Mouse (Mus musculus): ENCODE results near the gene Ahnak2. TPM values are rescaled to one million over a fixed set of nuclear protein-coding genes. Genes with fewer than 3 reads are reported as not detected.

Ahnak2 gene
- polyA plus RNA-seq, 1 experiment from 2014 or later = 1.8 TPM

DNA sequence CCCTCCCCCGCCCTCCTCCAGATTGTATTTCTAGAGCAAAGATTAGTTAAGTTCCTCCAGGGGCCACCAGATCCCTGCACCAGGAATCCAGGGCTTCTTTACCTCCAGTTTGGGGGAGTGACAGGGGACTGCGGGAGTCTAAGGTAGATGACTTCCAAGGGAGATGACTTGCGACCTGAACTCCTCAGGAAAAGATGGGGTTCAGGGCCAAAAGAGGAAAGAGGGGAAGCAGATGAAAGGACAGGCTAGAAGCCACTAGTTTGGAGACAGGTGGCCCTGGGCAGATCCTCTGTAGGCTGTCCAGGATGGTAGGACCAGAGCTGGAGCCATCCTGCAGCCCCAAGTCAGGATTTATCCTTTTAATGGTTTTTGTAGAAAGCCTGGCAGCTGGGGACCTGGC lies 460 bp upstream of the Ahnak2 start:
- Histone ChIP-seq H3K9ac (no peak overlapping the region), H3K4me1 (peaks cover 45% of the 10 kb centered on the region), H3K27me3 (peaks cover 52% of the 10 kb centered on the region), H3K36me3 (no peaks in the 10 kb centered on the region), H3K9me3 (replicated peaks) (no peaks in the 10 kb centered on the region), H3K4me3 (replicated peaks) (no peak overlapping the region), H3K4me2 (peak overlapping the region; percentile 100), H3K27ac (no peak overlapping the region)
- WGBS = 9% methylated on average over 3 of the region's 3 CpGs
- no peak for ATAC-seq (replicated peaks; ENCODE audit: low FRiP score)

DNA sequence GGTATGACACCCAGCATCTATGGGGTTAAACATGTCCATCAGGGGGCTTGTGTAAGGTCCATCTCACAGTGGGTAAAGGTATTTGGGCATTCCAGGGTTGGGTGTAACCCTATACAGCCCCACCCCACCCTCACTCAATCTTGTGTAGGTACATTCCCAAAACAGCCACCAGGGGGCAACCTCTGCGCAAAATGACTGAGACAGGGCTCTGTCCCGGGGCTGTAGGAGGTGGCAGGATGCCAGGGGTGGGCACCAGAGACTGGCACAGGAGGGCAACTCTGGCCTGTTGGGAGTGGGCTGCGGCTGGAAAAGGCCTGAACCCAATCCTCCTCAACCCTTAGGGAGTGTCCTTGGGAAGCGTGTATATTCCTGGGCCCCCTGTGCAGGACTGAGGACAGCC lies 2.0 kb downstream of the Ahnak2 start:
- Histone ChIP-seq H3K9me3 (replicated peaks) (no peaks in the 10 kb centered on the region), H3K4me3 (replicated peaks) (no peak overlapping the region), H3K27ac (no peak overlapping the region), H3K4me2 (no peak overlapping the region), H3K36me3 (no peaks in the 10 kb centered on the region), H3K27me3 (peaks cover 54% of the 10 kb centered on the region), H3K9ac (no peak overlapping the region), H3K4me1 (peaks cover 61% of the 10 kb centered on the region)
- WGBS = 5% methylated on average over 4 of the region's 4 CpGs
- peak; percentile 31; the same call in 1 of the 2 replicates for ATAC-seq (replicated peaks; ENCODE audit: low FRiP score)

DNA sequence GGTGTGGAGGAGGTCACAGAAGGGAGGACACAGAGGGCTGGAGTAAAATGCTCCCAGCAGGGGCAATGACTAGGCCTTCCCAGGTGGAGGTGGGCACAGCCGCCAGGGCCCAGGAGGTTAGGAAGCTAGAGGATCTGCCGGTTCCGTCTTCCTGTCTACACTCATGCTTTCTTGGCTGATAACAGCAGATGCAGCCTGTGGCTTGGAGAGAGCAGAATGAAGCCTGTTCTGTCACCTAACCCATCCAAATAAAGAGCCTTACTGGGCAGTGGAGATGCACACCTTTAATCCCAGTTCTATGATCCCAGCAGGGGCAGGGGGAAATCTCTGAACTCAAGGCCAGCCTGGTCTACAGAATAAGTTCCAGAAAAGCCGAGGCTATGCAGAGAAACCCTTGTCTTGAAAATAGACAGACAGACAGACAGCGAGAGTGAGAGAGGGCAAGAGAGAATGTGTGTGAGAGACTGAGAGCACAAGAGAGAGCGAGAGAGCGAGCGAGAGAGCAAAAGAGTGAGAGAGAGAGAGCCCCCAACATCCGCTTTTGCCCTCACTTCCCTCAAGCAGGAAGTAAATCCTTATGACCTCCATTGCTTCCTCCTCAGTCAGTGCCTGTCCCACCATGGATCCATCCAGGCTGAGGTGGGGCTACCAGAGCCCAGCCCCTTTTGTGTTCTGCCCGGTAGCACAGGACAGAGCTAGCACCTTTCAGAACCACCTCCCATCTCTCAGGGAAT lies 3.1 kb downstream of the Ahnak2 start:
- Histone ChIP-seq H3K27me3 (peaks cover 46% of the 10 kb centered on the region), H3K4me2 (no peak overlapping the region), H3K36me3 (no peaks in the 10 kb centered on the region), H3K4me3 (replicated peaks) (no peak overlapping the region), H3K9ac (no peak overlapping the region), H3K9me3 (replicated peaks) (no peaks in the 10 kb centered on the region), H3K4me1 (peaks cover 67% of the 10 kb centered on the region), H3K27ac (no peak overlapping the region)
- WGBS = 85% methylated on average over 10 of the region's 10 CpGs
- ATAC-seq (replicated peaks; ENCODE audit: low FRiP score) = no peak

DNA sequence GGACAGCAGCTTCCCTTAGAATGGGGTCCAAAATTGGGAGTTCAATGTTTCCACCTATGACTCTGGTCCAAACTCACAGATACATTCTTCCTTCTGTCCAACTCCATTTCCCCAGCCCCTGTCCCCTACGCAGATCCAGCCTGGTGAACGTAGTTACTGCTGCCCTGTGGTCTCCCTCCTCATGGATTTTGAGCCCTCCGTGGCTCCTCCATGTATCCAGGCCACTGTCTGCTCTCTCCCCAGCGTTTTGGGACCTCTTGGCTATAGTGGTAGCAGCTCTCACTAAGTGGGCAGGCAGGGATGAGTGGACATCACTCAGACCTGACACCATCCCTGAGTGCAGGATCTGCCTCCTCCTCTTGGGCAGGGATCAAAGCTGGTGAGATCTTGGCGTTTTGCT lies 3.7 kb downstream of the Ahnak2 start:
- Histone ChIP-seq H3K36me3 (no peaks in the 10 kb centered on the region), H3K9me3 (replicated peaks) (no peaks in the 10 kb centered on the region), H3K4me3 (replicated peaks) (no peak overlapping the region), H3K4me2 (no peak overlapping the region), H3K4me1 (peaks cover 71% of the 10 kb centered on the region), H3K27me3 (peaks cover 41% of the 10 kb centered on the region), H3K9ac (no peak overlapping the region), H3K27ac (no peak overlapping the region)
- WGBS = 75% methylated on average over 5 of the region's 5 CpGs
- no peak for ATAC-seq (replicated peaks; ENCODE audit: low FRiP score)

DNA sequence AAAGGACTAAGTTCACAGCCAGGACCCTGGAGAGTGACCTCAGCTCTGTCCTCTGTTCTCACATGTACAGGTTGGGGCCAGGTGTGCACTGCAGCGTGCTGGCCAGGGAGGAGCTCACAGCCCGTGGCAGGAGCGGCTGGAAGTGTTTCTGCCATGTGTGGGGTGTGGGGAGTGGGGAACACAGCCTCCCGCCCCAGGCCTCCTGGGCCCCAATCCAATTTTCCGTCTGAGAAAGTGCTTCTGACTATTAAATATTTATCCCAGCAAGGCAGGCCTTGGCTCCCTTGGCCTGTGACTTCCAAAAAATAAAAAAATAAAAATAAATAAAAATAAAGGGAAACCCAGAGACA lies 4.2 kb downstream of the Ahnak2 start:
- peaks cover 73% of the 10 kb centered on the region for H3K4me1 ChIP-seq
- 22% methylated on average over 5 of the region's 5 CpGs for WGBS
- no peak overlapping the region for H3K27ac ChIP-seq
- H3K36me3 ChIP-seq = no peaks in the 10 kb centered on the region
- no peak for ATAC-seq (replicated peaks; ENCODE audit: low FRiP score)
- H3K9ac ChIP-seq = no peak overlapping the region
- no peak overlapping the region for H3K4me3 ChIP-seq (replicated peaks)
- peaks cover 41% of the 10 kb centered on the region for H3K27me3 ChIP-seq
- H3K4me2 ChIP-seq = no peak overlapping the region
- H3K9me3 ChIP-seq (replicated peaks) = no peaks in the 10 kb centered on the region

DNA sequence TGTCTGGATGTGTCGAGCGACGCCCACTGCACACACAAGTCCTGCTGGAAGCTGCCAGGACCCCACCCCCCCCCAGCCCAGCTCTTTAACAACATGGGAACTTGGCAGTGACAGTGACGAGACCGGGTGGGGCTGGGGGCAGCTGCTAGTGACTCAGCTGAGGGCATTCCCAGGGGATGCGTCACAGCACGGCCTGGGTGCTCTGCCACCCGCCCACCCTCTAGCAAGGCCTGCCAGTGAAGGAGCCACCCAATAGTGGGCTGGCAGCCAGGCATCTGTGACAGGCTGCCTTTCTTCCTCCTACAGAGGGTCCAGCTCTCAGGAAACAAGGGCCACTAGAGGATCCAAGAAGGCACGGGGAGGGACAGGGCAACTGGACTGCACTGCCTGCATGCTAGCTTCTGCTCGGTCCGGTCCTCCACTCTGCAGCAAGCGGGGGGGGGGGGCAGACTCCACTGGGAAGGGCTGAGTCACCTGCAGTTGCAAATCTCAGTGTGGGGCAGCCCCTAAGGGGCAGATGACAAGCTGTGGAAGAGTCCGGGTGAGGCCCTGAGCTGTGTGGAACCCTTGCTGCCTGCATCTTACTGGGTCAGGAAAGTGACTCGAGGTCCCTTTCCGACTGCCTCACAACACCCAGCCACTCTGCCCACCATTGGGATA lies 4.7 kb downstream of the Ahnak2 start:
- Histone ChIP-seq H3K9ac (no peak overlapping the region), H3K36me3 (no peaks in the 10 kb centered on the region), H3K4me3 (replicated peaks) (no peak overlapping the region), H3K27me3 (peaks cover 41% of the 10 kb centered on the region), H3K9me3 (replicated peaks) (no peaks in the 10 kb centered on the region), H3K27ac (no peak overlapping the region), H3K4me2 (no peak overlapping the region), H3K4me1 (peaks cover 68% of the 10 kb centered on the region)
- ATAC-seq (replicated peaks; ENCODE audit: low FRiP score) = no peak
- 56% methylated on average over 15 of the region's 15 CpGs for WGBS

DNA sequence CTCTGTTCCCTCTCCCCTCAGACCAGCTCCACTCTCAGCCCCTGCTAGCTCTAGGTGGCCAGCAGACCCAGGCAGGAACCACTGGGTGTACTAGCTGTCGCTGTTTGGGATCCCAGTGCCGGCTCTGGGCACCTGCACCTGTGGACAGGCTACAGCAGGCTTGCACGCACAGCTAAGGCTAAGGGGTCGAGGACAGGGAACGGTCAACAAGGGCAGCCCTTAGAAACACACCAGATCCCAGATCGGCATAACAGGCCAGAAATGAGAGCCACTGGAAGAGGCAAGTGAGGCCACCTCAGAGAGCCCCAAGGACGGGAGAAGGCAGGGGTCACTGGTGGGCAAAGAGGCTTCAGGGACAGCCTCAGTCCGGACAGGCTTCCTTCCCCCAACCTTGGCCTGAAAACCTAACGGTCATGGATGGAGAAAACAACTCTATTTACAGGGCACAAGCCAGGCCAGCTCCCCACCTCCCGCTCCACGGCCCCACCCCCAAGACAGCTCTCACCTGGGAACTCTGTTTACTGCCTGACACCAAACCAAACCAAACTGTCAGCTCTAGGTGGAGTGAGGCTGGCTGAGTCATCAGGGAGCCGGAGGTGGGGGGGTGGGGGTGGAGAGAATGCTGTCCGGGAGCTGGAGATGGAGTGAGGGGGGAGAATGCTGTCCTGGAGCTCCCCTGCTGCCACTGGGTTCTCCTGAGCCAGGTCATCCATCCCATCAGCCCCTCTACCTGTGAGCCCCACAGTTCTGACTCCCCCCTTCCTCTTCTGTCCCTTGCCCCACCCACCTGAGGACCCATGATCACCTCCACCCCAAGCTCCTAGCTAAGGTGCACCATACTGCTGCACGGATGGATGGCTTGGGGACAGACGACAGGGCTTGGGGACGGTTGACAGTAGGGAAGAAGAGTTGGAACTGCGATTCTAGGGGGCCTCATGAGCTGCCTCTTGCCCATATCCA lies 5.6 kb downstream of the Ahnak2 start:
- Histone ChIP-seq H3K27me3 (peaks cover 36% of the 10 kb centered on the region), H3K36me3 (no peaks in the 10 kb centered on the region), H3K4me1 (peaks cover 60% of the 10 kb centered on the region), H3K4me2 (no peak overlapping the region), H3K9ac (no peak overlapping the region), H3K27ac (no peak overlapping the region), H3K9me3 (replicated peaks) (no peaks in the 10 kb centered on the region), H3K4me3 (replicated peaks) (no peak overlapping the region)
- ATAC-seq (replicated peaks; ENCODE audit: low FRiP score) = no peak
- 46% methylated on average over 17 of the region's 17 CpGs for WGBS

DNA sequence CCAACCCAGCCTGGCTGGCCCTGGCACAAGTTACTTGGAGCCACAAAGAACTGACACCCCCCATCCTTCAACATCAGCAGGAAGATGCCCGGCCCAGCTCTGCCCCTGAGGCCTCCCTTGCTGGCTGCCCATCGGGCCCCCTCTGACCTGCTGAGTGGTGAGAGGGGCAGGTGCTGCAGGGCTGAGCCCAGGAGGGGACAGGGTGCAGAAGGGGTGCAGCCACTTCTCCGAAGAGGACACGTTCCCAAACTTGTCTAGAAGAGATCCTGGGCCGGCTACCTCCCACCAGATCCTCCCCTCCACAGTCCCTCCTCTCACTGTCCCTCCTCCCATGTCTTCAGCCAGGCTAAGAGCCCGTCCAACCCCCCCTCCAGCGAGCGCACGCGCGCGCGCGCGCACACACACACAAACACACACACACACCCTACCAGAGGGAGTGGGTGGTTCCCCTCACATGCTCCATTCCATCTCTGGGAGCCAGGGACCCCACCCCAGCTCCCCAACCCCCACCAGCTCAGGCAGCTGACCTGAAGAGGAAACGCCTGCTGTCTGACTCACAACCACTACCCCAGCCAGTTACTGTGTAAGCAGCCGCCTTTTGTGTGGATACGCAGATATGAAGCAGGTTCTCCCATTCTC lies 6.9 kb downstream of the Ahnak2 start:
- Histone ChIP-seq H3K4me1 (peaks cover 48% of the 10 kb centered on the region), H3K9me3 (replicated peaks) (no peaks in the 10 kb centered on the region), H3K36me3 (no peaks in the 10 kb centered on the region), H3K9ac (no peak overlapping the region), H3K4me3 (replicated peaks) (no peak overlapping the region), H3K4me2 (peak overlapping the region; percentile 21; the same call in 1 of the 2 replicates), H3K27ac (no peak overlapping the region), H3K27me3 (peaks cover 24% of the 10 kb centered on the region)
- 59% methylated on average over 18 of the region's 18 CpGs for WGBS
- ATAC-seq (replicated peaks; ENCODE audit: low FRiP score) = no peak

DNA sequence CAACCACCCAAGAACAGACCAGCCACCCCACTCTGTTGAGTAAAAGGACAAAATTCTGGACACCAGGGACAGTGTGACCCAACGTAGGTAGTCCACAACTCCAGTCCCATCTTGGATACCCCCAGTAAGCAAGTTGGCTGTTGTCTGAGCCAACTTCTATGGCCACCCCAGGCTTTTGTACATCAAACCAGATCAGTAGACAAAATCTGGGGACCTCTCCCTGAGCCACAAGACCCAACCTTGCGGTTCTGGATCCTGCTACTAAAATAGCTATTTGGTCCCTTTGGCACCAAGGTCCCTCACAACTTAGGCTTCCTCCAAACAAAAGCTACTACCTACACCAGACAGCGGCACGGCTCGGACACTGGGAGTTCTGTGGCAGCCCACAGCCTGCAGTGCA lies 7.5 kb downstream of the Ahnak2 start:
- Histone ChIP-seq H3K27me3 (peaks cover 19% of the 10 kb centered on the region; the same call in 1 of the 2 replicates), H3K36me3 (no peaks in the 10 kb centered on the region), H3K4me2 (no peak overlapping the region), H3K4me1 (peaks cover 43% of the 10 kb centered on the region), H3K4me3 (replicated peaks) (no peak overlapping the region), H3K9me3 (replicated peaks) (no peaks in the 10 kb centered on the region), H3K27ac (no peak overlapping the region), H3K9ac (no peak overlapping the region)
- WGBS = 91% methylated on average over 5 of the region's 5 CpGs
- ATAC-seq (replicated peaks; ENCODE audit: low FRiP score) = no peak

DNA sequence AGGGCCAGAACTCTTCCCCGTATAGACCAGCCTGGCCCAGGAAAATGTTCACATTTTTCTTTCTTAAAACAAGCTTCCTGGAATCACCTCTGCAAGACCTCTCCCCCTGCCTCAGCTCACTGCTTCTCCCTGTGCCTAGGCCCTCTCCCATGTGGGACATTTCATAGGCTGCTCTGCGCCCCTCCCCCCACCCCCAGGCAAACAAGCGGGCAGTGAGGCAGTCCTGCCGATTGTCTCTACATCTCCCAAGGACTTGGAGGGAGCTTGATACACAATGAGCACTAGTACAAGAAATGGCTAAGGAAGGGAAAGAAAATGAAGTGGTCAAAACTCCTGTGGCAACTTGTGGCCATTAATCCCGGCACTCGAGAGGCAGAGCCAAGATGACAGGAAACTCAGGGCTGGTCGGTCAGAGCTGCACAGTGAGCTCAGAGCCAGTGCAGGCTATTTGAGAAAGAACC lies 8.1 kb downstream of the Ahnak2 start:
- Histone ChIP-seq H3K9me3 (replicated peaks) (no peaks in the 10 kb centered on the region), H3K4me3 (replicated peaks) (no peak overlapping the region), H3K27me3 (peaks cover 14% of the 10 kb centered on the region; the same call in 1 of the 2 replicates), H3K27ac (0 out of 2 replicates have a peak overlapping the region, but pooled peaks have one; percentile 27), H3K9ac (no peak overlapping the region), H3K4me2 (no peak overlapping the region), H3K4me1 (peaks cover 43% of the 10 kb centered on the region), H3K36me3 (no peaks in the 10 kb centered on the region)
- ATAC-seq (replicated peaks; ENCODE audit: low FRiP score) = no peak
- 25% methylated on average over 7 of the region's 7 CpGs for WGBS

DNA sequence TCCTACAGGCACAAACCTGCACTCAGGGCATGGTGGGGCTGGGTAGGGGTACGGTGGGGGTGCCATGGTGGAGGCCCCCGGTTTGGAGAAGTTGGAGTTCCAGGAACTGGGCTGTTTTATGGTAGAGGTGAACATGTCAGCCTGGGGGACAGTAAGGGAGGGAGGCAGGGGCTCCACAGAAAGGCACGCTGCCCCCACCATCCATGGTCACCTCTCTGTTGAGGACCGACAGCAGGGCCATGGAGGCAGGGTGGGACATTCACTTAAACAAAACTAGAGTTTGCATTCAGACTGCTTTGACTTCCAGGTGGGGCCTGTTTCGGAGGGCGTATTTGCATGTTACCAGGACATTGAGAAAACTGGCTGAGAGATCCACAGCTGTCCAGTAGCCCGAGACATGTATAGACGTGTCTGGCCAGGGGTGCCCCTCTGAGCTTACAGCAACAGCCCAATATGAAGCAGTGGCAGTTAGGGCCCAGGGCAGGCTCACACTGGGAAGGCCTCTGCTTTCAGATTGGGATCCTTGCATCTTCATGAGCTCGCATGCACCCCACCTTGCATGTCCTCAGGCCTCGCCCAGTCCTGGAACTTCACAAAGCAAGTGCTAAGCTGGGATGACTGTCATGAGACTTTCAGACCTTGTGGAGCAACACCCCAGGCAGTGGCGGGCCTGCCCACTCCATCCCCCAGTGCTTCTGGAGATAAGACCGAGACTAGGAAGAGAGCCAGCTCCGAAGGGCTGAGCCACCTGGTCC lies 8.7 kb downstream of the Ahnak2 start:
- Histone ChIP-seq H3K4me3 (replicated peaks) (no peak overlapping the region), H3K4me2 (no peak overlapping the region), H3K36me3 (no peaks in the 10 kb centered on the region), H3K27ac (0 out of 2 replicates have a peak overlapping the region, but pooled peaks have one; percentile 27), H3K9me3 (replicated peaks) (no peaks in the 10 kb centered on the region), H3K4me1 (peaks cover 41% of the 10 kb centered on the region), H3K9ac (no peak overlapping the region), H3K27me3 (peaks cover 8% of the 10 kb centered on the region; the same call in 1 of the 2 replicates)
- 75% methylated on average over 13 of the region's 13 CpGs for WGBS
- no peak for ATAC-seq (replicated peaks; ENCODE audit: low FRiP score)
